Mouse (Mus musculus) forebrain, embryonic 15.5 days (tissue): ENCODE data around the gene Satb1. TPM values are rescaled to one million over a fixed set of nuclear protein-coding genes. Genes with fewer than 3 reads are reported as not detected.

Experiments used
- ATAC-seq: fragments of 200-750 bp; cut with Nextera tagmentation; replicated peaks from 2 replicates; pipeline ENCODE4 v1.8.0; 2017; ENCODE audit warnings: mild to moderate bottlenecking, moderate TSS enrichment, moderate library complexity
- H3K27ac ChIP-seq: fragments of 300-500 bp; sonication (generic); replicated peaks from 2 replicates; pipeline ENCODE4 v1.5.1; 2015; ENCODE audit warnings: mild to moderate bottlenecking, inconsistent platforms
- H3K27me3 ChIP-seq: fragments of 300-500 bp; sonication (generic); 2 replicates; pipeline ENCODE4 v1.6.1; 2015; ENCODE audit warnings: inconsistent platforms
- H3K36me3 ChIP-seq: fragments of 300-500 bp; sonication (generic); 2 replicates; pipeline ENCODE4 v1.6.1; 2015; ENCODE audit warnings: mild to moderate bottlenecking, inconsistent platforms
- H3K4me1 ChIP-seq: fragments of 300-500 bp; sonication (generic); 2 replicates; pipeline ENCODE4 v1.6.1; 2015; ENCODE audit warnings: inconsistent platforms
- H3K4me2 ChIP-seq: fragments of 300-500 bp; sonication (generic); replicated peaks from 2 replicates; pipeline ENCODE4 v1.6.1; 2015; ENCODE audit warnings: mild to moderate bottlenecking, inconsistent platforms
- H3K4me3 ChIP-seq: fragments of 300-500 bp; sonication (generic); 2 replicates; pipeline ENCODE4 v1.5.1; 2015; ENCODE audit warnings: mild to moderate bottlenecking, inconsistent platforms
- H3K9ac ChIP-seq: fragments of 300-500 bp; sonication (generic); replicated peaks from 2 replicates; pipeline ENCODE4 v1.6.1; 2015; ENCODE audit warnings: mild to moderate bottlenecking, inconsistent platforms
- H3K9me3 ChIP-seq: fragments of 300-500 bp; sonication (generic); 2 replicates; pipeline ENCODE4 v1.6.1; 2016; ENCODE audit warnings: inconsistent platforms
- WGBS: fragments of 180-500 bp; shearing (Covaris S2); methylation state at CpG from one replicate; pipeline ENCODE4 v1.1.7; 2015; ENCODE audit warnings: mixed read lengths; 5-methylcytosine and 5-hydroxymethylcytosine counted together
- polyA plus RNA-seq: library from polyadenylated mRNA; unstranded; fragments of >200 nt; fragmentation: Nextera tagmentation; extraction: Ambion mirVana; gene quantifications from 2 replicates; pipeline ENCODE4 v1.2.1, GENCODE M21; 2015

Satb1 gene
- polyA plus RNA-seq, 1 experiment from 2014 or later, result 47.2 TPM

- no peaks in the 10 kb centered on the region for H3K9me3 ChIP-seq
These were observed 43.3 kb downstream of the Satb1 start for GRCm38 (mm10) chr17:51789777-51790176.

GRCm38 (mm10) chr17:51789098-51789497, 44.0 kb downstream of the Satb1 start:
- H3K36me3 ChIP-seq, result no peaks in the 10 kb centered on the region; the same call in 1 of the 2 replicates
- no peak overlapping the region for H3K9ac ChIP-seq
- H3K9me3 ChIP-seq, result no peaks in the 10 kb centered on the region
- H3K27me3 ChIP-seq, result no peaks in the 10 kb centered on the region
- no peak overlapping the region for H3K4me2 ChIP-seq
- H3K4me3 ChIP-seq, result no peak overlapping the region
- peak overlapping the region; percentile 86 for H3K27ac ChIP-seq
- ATAC-seq, result no peak
- WGBS, result 92% methylated on average over 4 of the region's 4 CpGs
- H3K4me1 ChIP-seq, result peaks cover 31% of the 10 kb centered on the region

More at GRCm38 (mm10) chr17:51789777-51790176, 43.3 kb downstream of the Satb1 start:
- H3K27me3 ChIP-seq, result no peaks in the 10 kb centered on the region
- WGBS, result 53% methylated on average over 6 of the region's 6 CpGs
- ATAC-seq, result peak; percentile 82
- H3K4me3 ChIP-seq, result no peak overlapping the region
- no peaks in the 10 kb centered on the region; the same call in 1 of the 2 replicates for H3K36me3 ChIP-seq
- peak overlapping the region; percentile 86 for H3K27ac ChIP-seq
- no peak overlapping the region for H3K9ac ChIP-seq
- 0 out of 2 replicates have a peak overlapping the region, but pooled peaks have one; percentile 33 for H3K4me2 ChIP-seq
- H3K4me1 ChIP-seq, result peaks cover 31% of the 10 kb centered on the region

- Histone ChIP-seq H3K9ac (no peak overlapping the region), H3K4me1 (peaks cover 31% of the 10 kb centered on the region)
- WGBS, result 98% methylated on average over 2 of the region's 2 CpGs
These were observed 45.1 kb downstream of the Satb1 start for GRCm38 (mm10) chr17:51787955-51788354.

GRCm38 (mm10) chr17:51786050-51786449, 47.0 kb downstream of the Satb1 start:
- peaks cover 8% of the 10 kb centered on the region for H3K36me3 ChIP-seq
- no peak overlapping the region for H3K4me3 ChIP-seq
- no peak overlapping the region for H3K27ac ChIP-seq
- 97% methylated on average over 2 of the region's 2 CpGs for WGBS
- ATAC-seq, result no peak
- H3K9me3 ChIP-seq, result no peaks in the 10 kb centered on the region
- H3K4me2 ChIP-seq, result no peak overlapping the region
- H3K4me1 ChIP-seq, result peaks cover 24% of the 10 kb centered on the region
- no peak overlapping the region for H3K9ac ChIP-seq
- H3K27me3 ChIP-seq, result no peaks in the 10 kb centered on the region

More at GRCm38 (mm10) chr17:51787955-51788354, 45.1 kb downstream of the Satb1 start:
- H3K4me3 ChIP-seq, result no peak overlapping the region
- no peak overlapping the region for H3K4me2 ChIP-seq
- no peaks in the 10 kb centered on the region for H3K9me3 ChIP-seq
- H3K27me3 ChIP-seq, result no peaks in the 10 kb centered on the region
- H3K36me3 ChIP-seq, result no peaks in the 10 kb centered on the region; the same call in 1 of the 2 replicates
- no peak overlapping the region for H3K27ac ChIP-seq
- ATAC-seq, result no peak

GRCm38 (mm10) chr17:51784935-51785334, 48.2 kb downstream of the Satb1 start:
- Histone ChIP-seq H3K4me3 (no peak overlapping the region), H3K9me3 (no peaks in the 10 kb centered on the region), H3K36me3 (peaks cover 8% of the 10 kb centered on the region), H3K27ac (no peak overlapping the region), H3K9ac (no peak overlapping the region), H3K4me1 (peaks cover 16% of the 10 kb centered on the region), H3K27me3 (no peaks in the 10 kb centered on the region), H3K4me2 (no peak overlapping the region)
- no peak for ATAC-seq
- 61% methylated on average over 9 of the region's 9 CpGs for WGBS

GRCm38 (mm10) chr17:51783591-51784279, 49.4 kb downstream of the Satb1 start:
- peaks cover 5% of the 10 kb centered on the region; the same call in 1 of the 2 replicates for H3K4me1 ChIP-seq
- no peak for ATAC-seq
- H3K9me3 ChIP-seq, result no peaks in the 10 kb centered on the region
- H3K4me2 ChIP-seq, result no peak overlapping the region
- H3K27ac ChIP-seq, result no peak overlapping the region
- 79% methylated on average over 8 of the region's 8 CpGs for WGBS
- no peak overlapping the region for H3K9ac ChIP-seq
- H3K27me3 ChIP-seq, result no peaks in the 10 kb centered on the region
- H3K36me3 ChIP-seq, result peaks cover 8% of the 10 kb centered on the region
- no peak overlapping the region for H3K4me3 ChIP-seq

- H3K4me2 ChIP-seq, result no peak overlapping the region
- no peaks in the 10 kb centered on the region for H3K27me3 ChIP-seq
- H3K36me3 ChIP-seq, result peaks cover 8% of the 10 kb centered on the region
- H3K9ac ChIP-seq, result no peak overlapping the region
- 82% methylated on average over 11 of the region's 11 CpGs for WGBS
- H3K4me3 ChIP-seq, result no peak overlapping the region
- peaks cover 10% of the 10 kb centered on the region for H3K4me1 ChIP-seq
- peak overlapping the region; percentile 39; the same call in 1 of the 2 replicates for H3K27ac ChIP-seq
- ATAC-seq, result no peak
- H3K9me3 ChIP-seq, result no peaks in the 10 kb centered on the region
These were observed 53.1 kb downstream of the Satb1 start for GRCm38 (mm10) chr17:51780036-51780435.

- no peak for ATAC-seq
- Histone ChIP-seq H3K27me3 (no peaks in the 10 kb centered on the region), H3K36me3 (peaks cover 8% of the 10 kb centered on the region), H3K9ac (no peak overlapping the region), H3K9me3 (no peaks in the 10 kb centered on the region), H3K4me2 (no peak overlapping the region), H3K27ac (no peak overlapping the region), H3K4me3 (no peak overlapping the region), H3K4me1 (peaks cover 11% of the 10 kb centered on the region)
- 72% methylated on average over 2 of the region's 2 CpGs for WGBS
These were observed 54.1 kb downstream of the Satb1 start for GRCm38 (mm10) chr17:51778961-51779360.

GRCm38 (mm10) chr17:51777813-51778212, 55.3 kb downstream of the Satb1 start:
- H3K4me2 ChIP-seq, result no peak overlapping the region
- H3K9me3 ChIP-seq, result no peaks in the 10 kb centered on the region
- peaks cover 10% of the 10 kb centered on the region for H3K36me3 ChIP-seq
- H3K4me1 ChIP-seq, result peaks cover 11% of the 10 kb centered on the region
- no peaks in the 10 kb centered on the region for H3K27me3 ChIP-seq
- no peak overlapping the region for H3K9ac ChIP-seq
- WGBS, result 81% methylated on average over 1 of the region's 1 CpGs
- 0 out of 2 replicates have a peak, but pooled peaks have one; percentile 32 for ATAC-seq
- no peak overlapping the region for H3K27ac ChIP-seq
- no peak overlapping the region for H3K4me3 ChIP-seq

- ATAC-seq, result peak; percentile 85
- 44% methylated on average over 18 of the region's 18 CpGs for WGBS
- H3K4me3 ChIP-seq, result no peak overlapping the region
- H3K27me3 ChIP-seq, result no peaks in the 10 kb centered on the region
- no peak overlapping the region for H3K27ac ChIP-seq
- peaks cover 7% of the 10 kb centered on the region for H3K36me3 ChIP-seq
- peaks cover 11% of the 10 kb centered on the region for H3K4me1 ChIP-seq
- H3K9ac ChIP-seq, result no peak overlapping the region
- H3K4me2 ChIP-seq, result no peak overlapping the region
- H3K9me3 ChIP-seq, result no peaks in the 10 kb centered on the region
These were observed 57.8 kb downstream of the Satb1 start for GRCm38 (mm10) chr17:51775070-51775881.

- Histone ChIP-seq H3K36me3 (no peaks in the 10 kb centered on the region), H3K4me2 (no peak overlapping the region)
- no peak for ATAC-seq
These were observed 69.5 kb downstream of the Satb1 start for GRCm38 (mm10) chr17:51763600-51763999.

GRCm38 (mm10) chr17:51762503-51762902, 70.6 kb downstream of the Satb1 start:
- ATAC-seq, result no peak
- Histone ChIP-seq H3K36me3 (peaks cover 5% of the 10 kb centered on the region; the same call in 1 of the 2 replicates), H3K9ac (no peak overlapping the region), H3K27me3 (no peaks in the 10 kb centered on the region), H3K4me1 (peaks cover 17% of the 10 kb centered on the region), H3K4me3 (no peak overlapping the region), H3K27ac (no peak overlapping the region), H3K9me3 (no peaks in the 10 kb centered on the region), H3K4me2 (no peak overlapping the region)
- WGBS, result 84% methylated on average over 7 of the region's 7 CpGs

More at GRCm38 (mm10) chr17:51763600-51763999, 69.5 kb downstream of the Satb1 start:
- Histone ChIP-seq H3K9ac (no peak overlapping the region), H3K9me3 (no peaks in the 10 kb centered on the region), H3K4me1 (peaks cover 17% of the 10 kb centered on the region), H3K4me3 (no peak overlapping the region), H3K27me3 (no peaks in the 10 kb centered on the region), H3K27ac (no peak overlapping the region)
- WGBS, result 91% methylated on average over 8 of the region's 8 CpGs
